Mouse (Mus musculus) hindbrain, embryonic 16.5 days (tissue): Measurements from ENCODE around the gene Plekho2. TPM values are rescaled to one million over a fixed set of nuclear protein-coding genes. Genes with fewer than 3 reads are reported as not detected.

ENCODE experiments used
- ATAC-seq: fragments of 200-750 bp; cut with Nextera tagmentation; 2 replicates; pipeline ENCODE4 v1.8.0; 2017; ENCODE audit warnings: moderate TSS enrichment, moderate library complexity
- H3K27ac ChIP-seq: fragments of 300-500 bp; sonication (generic); 2 replicates; pipeline ENCODE4 v1.5.1; 2014; ENCODE audit warnings: low read depth, mild to moderate bottlenecking, control low read depth, low read length, moderate library complexity
- H3K27me3 ChIP-seq: fragments of 300-500 bp; sonication (generic); replicated peaks from 2 replicates; pipeline ENCODE4 v1.6.1; 2014; ENCODE audit warnings: low read length; ENCODE audit not compliant: control insufficient read depth, insufficient read depth
- H3K36me3 ChIP-seq: fragments of 300-500 bp; sonication (generic); 2 replicates; pipeline ENCODE4 v1.6.1; 2014; ENCODE audit warnings: mild to moderate bottlenecking, low read length, moderate library complexity, mixed read lengths; ENCODE audit not compliant: control insufficient read depth, insufficient read depth
- H3K4me1 ChIP-seq: fragments of 300-500 bp; sonication (generic); 2 replicates; pipeline ENCODE4 v1.6.1; 2014; ENCODE audit warnings: low read depth, low read length; ENCODE audit not compliant: control insufficient read depth, insufficient read depth
- H3K4me2 ChIP-seq: fragments of 300-500 bp; sonication (generic); 2 replicates; pipeline ENCODE4 v1.6.1; 2014; ENCODE audit warnings: mild to moderate bottlenecking, low read length, control low read depth, moderate library complexity
- H3K4me3 ChIP-seq: fragments of 300-500 bp; sonication (generic); 2 replicates; pipeline ENCODE4 v1.5.1; 2014; ENCODE audit warnings: mild to moderate bottlenecking, low read length, control low read depth, moderate library complexity
- H3K9ac ChIP-seq: fragments of 300-500 bp; sonication (generic); 2 replicates; pipeline ENCODE4 v1.6.1; 2014; ENCODE audit warnings: low read depth, mild to moderate bottlenecking, control low read depth, low read length, moderate library complexity
- H3K9me3 ChIP-seq: fragments of 300-500 bp; sonication (generic); 2 replicates; pipeline ENCODE4 v1.6.1; 2014; ENCODE audit warnings: mild to moderate bottlenecking, low read length, moderate library complexity; ENCODE audit not compliant: control insufficient read depth
- WGBS: fragments of 180-500 bp; shearing (Covaris S2); extraction: QIAGEN DNeasy Blood & Tissue Kit; methylation state at CpG from one replicate; pipeline ENCODE4 v1.1.7; 2014; 5-methylcytosine and 5-hydroxymethylcytosine counted together
- polyA plus RNA-seq: library from polyadenylated mRNA; unstranded; fragments of >200 nt; fragmentation: Nextera tagmentation; extraction: Ambion mirVana; gene quantifications from 2 replicates; pipeline ENCODE4 v1.2.1, GENCODE M21; 2015

Plekho2 gene
- polyA plus RNA-seq, 1 experiment from 2014 or later, result 7.1 TPM

DNA sequence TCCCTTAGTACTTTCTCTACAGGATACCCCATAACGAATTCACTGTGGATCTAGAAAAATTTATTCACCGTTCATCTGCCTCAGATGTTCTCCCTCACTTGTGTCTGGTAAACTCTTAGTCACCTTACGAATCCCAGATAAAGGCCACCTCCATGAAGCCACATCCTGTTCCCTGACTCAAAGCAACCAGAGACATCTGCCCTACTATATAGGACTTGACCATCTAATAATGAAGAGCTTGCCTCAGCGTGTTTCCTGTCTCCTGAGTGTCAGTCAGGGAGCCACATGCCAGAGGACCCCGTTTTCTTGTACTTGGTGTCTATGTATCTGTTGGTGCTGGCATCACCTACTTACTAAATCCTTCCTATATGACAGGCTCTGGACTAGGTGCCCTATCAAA, 30.2 kb downstream of the Plekho2 start:
- Histone ChIP-seq H3K9me3 (no peaks in the 10 kb centered on the region), H3K27ac (no peak overlapping the region), H3K36me3 (no peaks in the 10 kb centered on the region), H3K9ac (no peak overlapping the region), H3K4me3 (no peak overlapping the region), H3K27me3 (no peaks in the 10 kb centered on the region), H3K4me2 (no peak overlapping the region), H3K4me1 (peaks cover 8% of the 10 kb centered on the region)
- 86% methylated on average over 5 of the region's 5 CpGs for WGBS
- no peak for ATAC-seq

DNA sequence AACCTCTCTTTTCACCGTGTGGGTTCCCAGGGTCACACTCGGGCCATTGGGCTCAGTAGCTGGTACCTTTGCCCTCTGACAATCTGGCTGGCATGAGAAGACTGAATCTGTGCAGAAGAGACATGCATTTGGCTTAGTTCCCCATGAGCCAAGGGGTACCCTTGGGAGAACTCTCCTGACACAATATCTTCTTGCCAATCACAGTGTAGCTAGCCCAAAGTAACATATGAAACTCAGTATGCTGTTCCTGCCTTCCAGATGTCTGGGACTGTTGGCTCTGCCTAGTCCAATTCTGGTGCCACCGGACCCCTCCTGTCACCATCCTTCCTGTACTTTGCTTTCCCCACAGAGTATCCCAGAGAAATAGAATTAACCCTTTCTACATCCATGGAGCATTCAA, 30.7 kb downstream of the Plekho2 start:
- ATAC-seq, result no peak
- peaks cover 8% of the 10 kb centered on the region for H3K4me1 ChIP-seq
- H3K4me2 ChIP-seq, result no peak overlapping the region
- no peaks in the 10 kb centered on the region for H3K36me3 ChIP-seq
- no peaks in the 10 kb centered on the region for H3K27me3 ChIP-seq
- no peaks in the 10 kb centered on the region for H3K9me3 ChIP-seq
- no peak overlapping the region for H3K27ac ChIP-seq
- no peak overlapping the region for H3K4me3 ChIP-seq
- 73% methylated on average over 3 of the region's 3 CpGs for WGBS
- H3K9ac ChIP-seq, result no peak overlapping the region

- Histone ChIP-seq H3K4me1 (peaks cover 8% of the 10 kb centered on the region), H3K27ac (no peak overlapping the region), H3K9me3 (no peaks in the 10 kb centered on the region), H3K36me3 (no peaks in the 10 kb centered on the region), H3K4me3 (no peak overlapping the region), H3K4me2 (no peak overlapping the region), H3K9ac (no peak overlapping the region), H3K27me3 (no peaks in the 10 kb centered on the region)
- ATAC-seq, result no peak
- WGBS, result 47% methylated on average over 8 of the region's 8 CpGs
Measured at GRCm38 (mm10) chr9:65548311-65548710, 31.5 kb downstream of the Plekho2 start.

GRCm38 (mm10) chr9:65547844-65548243, 32.0 kb downstream of the Plekho2 start:
- Histone ChIP-seq H3K9ac (no peak overlapping the region), H3K4me3 (no peak overlapping the region), H3K9me3 (no peaks in the 10 kb centered on the region), H3K4me1 (peaks cover 8% of the 10 kb centered on the region), H3K36me3 (no peaks in the 10 kb centered on the region), H3K27me3 (no peaks in the 10 kb centered on the region), H3K27ac (0 out of 2 replicates have a peak overlapping the region, but pooled peaks have one; percentile 7), H3K4me2 (no peak overlapping the region)
- WGBS, result 55% methylated on average over 4 of the region's 4 CpGs
- no peak for ATAC-seq

DNA sequence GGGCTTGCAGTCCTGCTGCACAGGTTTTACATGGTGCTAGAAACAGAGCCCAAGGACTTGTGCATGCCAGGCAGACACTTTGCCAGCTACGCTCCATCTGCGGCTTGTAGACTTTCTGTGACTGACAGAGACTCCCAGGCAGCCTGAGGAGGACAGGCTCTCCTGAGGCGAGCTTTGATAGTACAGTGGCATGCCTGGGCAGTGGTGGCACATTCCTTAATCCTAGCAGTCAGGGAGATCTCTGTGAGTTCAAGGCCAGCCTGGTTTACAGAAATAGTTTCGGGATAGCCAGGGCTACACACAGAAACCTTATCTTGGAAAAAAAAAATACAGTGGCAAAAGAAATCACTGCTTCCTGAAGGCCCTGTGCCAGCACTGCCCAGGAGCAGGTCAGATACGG, 32.7 kb downstream of the Plekho2 start:
- no peaks in the 10 kb centered on the region for H3K27me3 ChIP-seq
- H3K9ac ChIP-seq, result no peak overlapping the region
- H3K9me3 ChIP-seq, result no peaks in the 10 kb centered on the region
- H3K4me2 ChIP-seq, result no peak overlapping the region
- H3K36me3 ChIP-seq, result no peaks in the 10 kb centered on the region
- H3K27ac ChIP-seq, result no peak overlapping the region
- H3K4me3 ChIP-seq, result no peak overlapping the region
- WGBS, result 78% methylated on average over 5 of the region's 5 CpGs
- ATAC-seq, result no peak
- peaks cover 8% of the 10 kb centered on the region for H3K4me1 ChIP-seq

DNA sequence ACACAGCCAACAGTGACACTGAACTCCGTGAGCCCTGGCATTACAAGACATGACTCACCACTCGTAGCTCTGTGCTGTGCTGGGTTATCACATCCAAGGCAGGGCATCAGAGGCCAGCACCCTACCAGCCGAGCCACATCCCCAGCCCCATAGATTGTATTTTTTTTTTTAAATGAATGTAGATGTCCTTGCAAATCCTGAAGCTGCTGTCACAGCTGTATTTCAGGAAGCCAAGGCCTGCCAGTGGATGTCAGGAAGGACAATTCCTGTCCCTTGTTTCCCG, 33.5 kb downstream of the Plekho2 start:
- 47% methylated on average over 4 of the region's 4 CpGs for WGBS

GRCm38 (mm10) chr9:65545635-65546412, 34.0 kb downstream of the Plekho2 start:
- 58% methylated on average over 10 of the region's 10 CpGs for WGBS

More for the DNA sequence above, 33.5 kb downstream of the Plekho2 start:
- H3K27me3 ChIP-seq, result no peaks in the 10 kb centered on the region
- H3K4me3 ChIP-seq, result no peak overlapping the region
- no peak overlapping the region for H3K9ac ChIP-seq
- H3K4me1 ChIP-seq, result peaks cover 8% of the 10 kb centered on the region
- no peak overlapping the region for H3K4me2 ChIP-seq
- no peaks in the 10 kb centered on the region for H3K9me3 ChIP-seq
- H3K27ac ChIP-seq, result no peak overlapping the region
- ATAC-seq, result no peak
- H3K36me3 ChIP-seq, result no peaks in the 10 kb centered on the region

GRCm38 (mm10) chr9:65542111-65542524, 37.7 kb downstream of the Plekho2 start:
- no peak overlapping the region for H3K9ac ChIP-seq
- no peaks in the 10 kb centered on the region for H3K36me3 ChIP-seq
- no peaks in the 10 kb centered on the region for H3K9me3 ChIP-seq
- H3K27ac ChIP-seq, result no peak overlapping the region
- H3K4me1 ChIP-seq, result peaks cover 5% of the 10 kb centered on the region
- 86% methylated on average over 7 of the region's 7 CpGs for WGBS
- H3K4me3 ChIP-seq, result no peak overlapping the region
- no peak overlapping the region for H3K4me2 ChIP-seq
- no peak for ATAC-seq
- no peaks in the 10 kb centered on the region for H3K27me3 ChIP-seq

More at GRCm38 (mm10) chr9:65545635-65546412, 34.0 kb downstream of the Plekho2 start:
- no peaks in the 10 kb centered on the region for H3K27me3 ChIP-seq
- peak overlapping the region; percentile 42; the same call in 1 of the 2 replicates for H3K27ac ChIP-seq
- H3K4me1 ChIP-seq, result peaks cover 8% of the 10 kb centered on the region
- ATAC-seq, result no peak
- H3K9ac ChIP-seq, result no peak overlapping the region
- no peak overlapping the region for H3K4me3 ChIP-seq
- H3K4me2 ChIP-seq, result no peak overlapping the region
- H3K9me3 ChIP-seq, result no peaks in the 10 kb centered on the region
- H3K36me3 ChIP-seq, result no peaks in the 10 kb centered on the region

- no peaks in the 10 kb centered on the region for H3K9me3 ChIP-seq
- ATAC-seq, result no peak
- H3K27ac ChIP-seq, result no peak overlapping the region
- 71% methylated on average over 13 of the region's 13 CpGs for WGBS
- no peak overlapping the region for H3K4me2 ChIP-seq
- no peaks in the 10 kb centered on the region for H3K36me3 ChIP-seq
- no peak overlapping the region for H3K4me3 ChIP-seq
- peaks cover 5% of the 10 kb centered on the region for H3K4me1 ChIP-seq
- no peaks in the 10 kb centered on the region for H3K27me3 ChIP-seq
- no peak overlapping the region for H3K9ac ChIP-seq
Measured at GRCm38 (mm10) chr9:65541126-65542068, 38.4 kb downstream of the Plekho2 start.
